Mouse (Mus musculus) midbrain, embryonic 16.5 days (tissue): Measurements from ENCODE around the gene Exph5. TPM values are rescaled to one million over a fixed set of nuclear protein-coding genes. Genes with fewer than 3 reads are reported as not detected.

ENCODE experiments used
- ATAC-seq: fragments of 200-750 bp; cut with Nextera tagmentation; 2 replicates; pipeline ENCODE4 v1.8.0; 2017; ENCODE audit warnings: moderate TSS enrichment
- H3K27ac ChIP-seq: fragments of 300-500 bp; sonication (generic); 2 replicates; pipeline ENCODE4 v1.5.1; 2014; ENCODE audit warnings: mild to moderate bottlenecking, low read length, mixed read lengths
- H3K27me3 ChIP-seq: fragments of 300-500 bp; sonication (generic); 2 replicates; pipeline ENCODE4 v1.6.1; 2014; ENCODE audit warnings: low read depth, low read length, mixed read lengths; ENCODE audit not compliant: control insufficient read depth, insufficient read depth
- H3K36me3 ChIP-seq: fragments of 300-500 bp; sonication (generic); 2 replicates; pipeline ENCODE4 v1.6.1; 2014; ENCODE audit warnings: mild to moderate bottlenecking, low read length, moderate library complexity, mixed read lengths; ENCODE audit not compliant: control insufficient read depth, insufficient read depth
- H3K4me1 ChIP-seq: fragments of 300-500 bp; sonication (generic); 2 replicates; pipeline ENCODE4 v1.6.1; 2014; ENCODE audit warnings: mild to moderate bottlenecking, low read length, mixed read lengths; ENCODE audit not compliant: control insufficient read depth, insufficient read depth
- H3K4me2 ChIP-seq: fragments of 300-500 bp; sonication (generic); 2 replicates; pipeline ENCODE4 v1.6.1; 2014; ENCODE audit warnings: mild to moderate bottlenecking, low read length, mixed read lengths
- H3K4me3 ChIP-seq: fragments of 300-500 bp; sonication (generic); 2 replicates; pipeline ENCODE4 v1.5.1; 2014; ENCODE audit warnings: low read depth, mild to moderate bottlenecking, low read length, moderate library complexity, mixed read lengths
- H3K9ac ChIP-seq: fragments of 300-500 bp; sonication (generic); 2 replicates; pipeline ENCODE4 v1.6.1; 2014; ENCODE audit warnings: low read depth, low read length, mixed read lengths
- H3K9me3 ChIP-seq: fragments of 300-500 bp; sonication (generic); replicated peaks from 2 replicates; pipeline ENCODE4 v1.6.1; 2014; ENCODE audit warnings: mild to moderate bottlenecking, low read length, mixed read lengths; ENCODE audit not compliant: control insufficient read depth, poor library complexity, severe bottlenecking
- WGBS: fragments of 180-500 bp; shearing (Covaris S2); extraction: QIAGEN DNeasy Blood & Tissue Kit; methylation state at CpG from one replicate; pipeline ENCODE4 v1.1.7; 2014; 5-methylcytosine and 5-hydroxymethylcytosine counted together
- polyA plus RNA-seq: library from polyadenylated mRNA; unstranded; fragments of >200 nt; fragmentation: Nextera tagmentation; extraction: Ambion mirVana; gene quantifications from 2 replicates; pipeline ENCODE4 v1.2.1, GENCODE M21; 2015

The Exph5 gene
- 0.27 and 0.39 TPM in 2 replicates for polyA plus RNA-seq

DNA sequence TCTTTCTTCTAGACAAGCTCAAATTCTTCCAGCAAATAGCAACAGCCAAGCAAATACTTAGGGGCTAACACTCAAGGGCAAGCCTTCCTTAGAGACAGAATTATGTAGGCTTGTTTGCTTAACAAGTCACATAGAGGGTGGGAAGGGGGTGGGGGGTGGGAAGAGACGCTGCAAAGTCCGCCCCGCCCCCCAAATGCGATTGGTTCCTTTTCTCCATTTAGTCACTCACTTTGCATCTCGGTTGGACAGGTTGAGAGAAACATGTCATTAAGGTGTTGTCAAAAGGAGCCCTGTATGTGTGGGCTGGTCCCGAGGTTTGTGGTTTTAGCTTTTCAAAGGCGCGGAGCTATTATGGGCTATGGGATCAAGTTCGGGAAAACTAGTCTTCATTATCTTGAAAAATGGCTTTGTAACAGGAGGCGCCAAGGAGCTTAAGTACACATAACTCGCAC, at the start of gene Exph5:
TSS of gene Exph5 (plus strand) at position 402 of the 452 bp plus-strand sequence.
- Histone ChIP-seq H3K9me3 (no peaks in the 10 kb centered on the region), H3K36me3 (no peaks in the 10 kb centered on the region), H3K4me2 (peak within 1 kb of the TSS; percentile 91), H3K4me3 (peak within 1 kb of the TSS; percentile 41), H3K27me3 (peaks cover 11% of the 10 kb centered on the region), H3K4me1 (peaks cover 9% of the 10 kb centered on the region), H3K27ac (no peak within 1 kb of the TSS), H3K9ac (peak within 1 kb of the TSS; percentile 59)
- WGBS: under 1% methylated on average over 11 of the region's 11 CpGs
- peak; percentile 42; the same call in 1 of the 2 replicates for ATAC-seq

- Histone ChIP-seq H3K36me3 (no peaks in the 10 kb centered on the region), H3K4me2 (no peak overlapping the region), H3K9me3 (no peaks in the 10 kb centered on the region), H3K4me3 (no peak overlapping the region), H3K27ac (no peak overlapping the region), H3K27me3 (no peaks in the 10 kb centered on the region), H3K9ac (no peak overlapping the region), H3K4me1 (no peaks in the 10 kb centered on the region)
- ATAC-seq: peak; percentile 51; the same call in 1 of the 2 replicates
- WGBS: 9% methylated on average over 4 of the region's 4 CpGs
Observed at GRCm38 (mm10) chr9:53254368-53254767, 47.1 kb upstream of the Exph5 start.

DNA sequence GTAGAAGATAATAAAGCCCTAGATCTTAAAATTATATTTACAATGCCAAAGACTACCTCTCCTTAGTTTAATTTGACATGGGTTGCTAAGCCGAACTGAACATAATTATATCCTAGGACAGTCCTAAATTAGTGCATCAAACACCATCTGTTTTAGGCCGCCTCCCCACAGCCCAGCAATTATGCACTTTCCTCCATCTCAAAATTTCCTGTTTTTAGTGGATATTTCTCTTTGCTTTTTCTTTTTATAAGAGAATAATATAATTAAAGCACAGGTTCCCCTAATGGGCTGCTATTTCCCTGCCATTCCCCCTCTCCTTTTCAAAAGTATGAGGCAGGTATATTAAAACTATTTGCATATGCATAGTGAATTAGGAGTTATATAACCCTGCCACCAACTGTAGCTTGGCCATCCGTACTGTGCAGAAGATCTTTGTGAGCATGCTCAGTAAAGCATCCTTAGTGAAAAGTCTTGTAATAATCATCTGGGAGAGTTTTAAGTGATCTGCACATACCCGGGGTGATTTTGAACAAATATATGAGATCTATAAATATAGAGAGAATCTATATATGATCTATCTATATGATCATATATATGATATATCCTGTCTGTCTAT, 44.7 kb upstream of the Exph5 start:
- no peaks in the 10 kb centered on the region for H3K36me3 ChIP-seq
- ATAC-seq: no peak
- H3K4me2 ChIP-seq: no peak overlapping the region
- no peak overlapping the region for H3K27ac ChIP-seq
- H3K4me1 ChIP-seq: no peaks in the 10 kb centered on the region
- 83% methylated on average over 4 of the region's 4 CpGs for WGBS
- no peaks in the 10 kb centered on the region for H3K27me3 ChIP-seq
- no peaks in the 10 kb centered on the region for H3K9me3 ChIP-seq
- H3K4me3 ChIP-seq: no peak overlapping the region
- H3K9ac ChIP-seq: no peak overlapping the region

GRCm38 (mm10) chr9:53257772-53258171, 43.7 kb upstream of the Exph5 start:
- no peaks in the 10 kb centered on the region for H3K4me1 ChIP-seq
- WGBS: 2% methylated on average over 3 of the region's 3 CpGs
- no peak overlapping the region for H3K4me2 ChIP-seq
- no peaks in the 10 kb centered on the region for H3K27me3 ChIP-seq
- no peaks in the 10 kb centered on the region for H3K36me3 ChIP-seq
- H3K27ac ChIP-seq: no peak overlapping the region
- no peaks in the 10 kb centered on the region for H3K9me3 ChIP-seq
- H3K4me3 ChIP-seq: no peak overlapping the region
- H3K9ac ChIP-seq: no peak overlapping the region
- no peak for ATAC-seq

GRCm38 (mm10) chr9:53258199-53258598, 43.3 kb upstream of the Exph5 start:
- no peak overlapping the region for H3K4me2 ChIP-seq
- no peak for ATAC-seq
- WGBS: 52% methylated on average over 6 of the region's 6 CpGs

GRCm38 (mm10) chr9:53264387-53264786, 37.1 kb upstream of the Exph5 start:
- 67% methylated on average over 4 of the region's 4 CpGs for WGBS
- ATAC-seq: no peak
- Histone ChIP-seq H3K9me3 (no peaks in the 10 kb centered on the region), H3K4me2 (no peak overlapping the region), H3K27ac (no peak overlapping the region), H3K4me3 (no peak overlapping the region), H3K27me3 (no peaks in the 10 kb centered on the region), H3K9ac (no peak overlapping the region), H3K36me3 (no peaks in the 10 kb centered on the region), H3K4me1 (no peaks in the 10 kb centered on the region)

More at GRCm38 (mm10) chr9:53258199-53258598, 43.3 kb upstream of the Exph5 start:
- Histone ChIP-seq H3K4me1 (no peaks in the 10 kb centered on the region), H3K9me3 (no peaks in the 10 kb centered on the region), H3K36me3 (no peaks in the 10 kb centered on the region), H3K4me3 (no peak overlapping the region), H3K27ac (no peak overlapping the region), H3K9ac (no peak overlapping the region), H3K27me3 (no peaks in the 10 kb centered on the region)

- H3K9me3 ChIP-seq: no peaks in the 10 kb centered on the region
- no peak for ATAC-seq
- no peaks in the 10 kb centered on the region for H3K4me1 ChIP-seq
- H3K36me3 ChIP-seq: no peaks in the 10 kb centered on the region
- H3K9ac ChIP-seq: no peak overlapping the region
- H3K4me3 ChIP-seq: no peak overlapping the region
- no peaks in the 10 kb centered on the region for H3K27me3 ChIP-seq
- no peak overlapping the region for H3K27ac ChIP-seq
- 61% methylated on average over 2 of the region's 2 CpGs for WGBS
- no peak overlapping the region for H3K4me2 ChIP-seq
Observed at GRCm38 (mm10) chr9:53265589-53265988, 35.9 kb upstream of the Exph5 start.

GRCm38 (mm10) chr9:53268036-53268435, 33.4 kb upstream of the Exph5 start:
- 84% methylated on average over 5 of the region's 5 CpGs for WGBS
- ATAC-seq: no peak
- no peak overlapping the region for H3K4me3 ChIP-seq
- H3K9me3 ChIP-seq: no peaks in the 10 kb centered on the region
- H3K9ac ChIP-seq: no peak overlapping the region
- no peak overlapping the region for H3K27ac ChIP-seq
- H3K36me3 ChIP-seq: no peaks in the 10 kb centered on the region
- H3K4me1 ChIP-seq: no peaks in the 10 kb centered on the region
- no peak overlapping the region for H3K4me2 ChIP-seq
- H3K27me3 ChIP-seq: no peaks in the 10 kb centered on the region

DNA sequence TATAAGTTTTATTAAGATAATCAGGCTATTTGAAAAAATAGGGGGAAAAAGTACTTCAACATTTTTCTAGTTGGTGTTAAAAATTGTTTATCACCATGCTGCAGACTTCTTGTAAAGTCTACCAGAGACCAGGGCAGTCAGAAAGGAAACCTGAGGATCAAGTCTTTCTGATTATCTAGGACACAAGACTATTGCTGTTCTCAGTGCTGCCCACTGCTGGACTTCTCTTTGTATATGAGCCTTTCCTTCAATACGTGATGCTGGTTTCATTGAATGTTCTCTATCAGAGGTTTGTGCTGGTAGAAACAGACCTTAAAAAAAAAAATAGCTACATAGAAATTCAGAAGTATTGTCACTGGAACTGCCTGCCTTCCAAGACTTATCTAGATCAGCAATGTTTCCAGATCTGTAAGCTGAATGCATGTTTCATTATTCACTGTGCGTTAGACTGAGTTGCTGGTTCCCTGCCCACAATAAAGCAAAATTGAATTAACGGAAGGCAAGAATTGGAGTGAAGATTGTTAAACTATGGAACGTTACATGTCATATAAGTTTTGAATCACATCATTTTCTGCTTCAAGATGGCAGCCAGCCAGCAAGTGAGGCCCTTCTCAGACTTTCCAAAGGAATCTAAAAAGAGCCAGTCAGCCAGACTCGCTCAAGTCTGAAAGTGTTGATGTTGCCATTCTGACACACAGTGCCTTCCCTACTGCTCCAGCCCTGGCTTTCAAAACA, 32.6 kb upstream of the Exph5 start:
- Histone ChIP-seq H3K4me2 (no peak overlapping the region), H3K4me1 (no peaks in the 10 kb centered on the region), H3K9ac (no peak overlapping the region), H3K36me3 (no peaks in the 10 kb centered on the region), H3K4me3 (no peak overlapping the region), H3K27me3 (no peaks in the 10 kb centered on the region), H3K9me3 (no peaks in the 10 kb centered on the region), H3K27ac (no peak overlapping the region)
- WGBS: 76% methylated on average over 5 of the region's 5 CpGs
- no peak for ATAC-seq
